Mouse (Mus musculus) E14TG2a.4 (cell line): ENCODE measurements at regions not wholly inside any gene's neighbourhood (a gene's known extent, or its start where the extent isn't known, plus 50 kb on each side); places are given as distances from the start of the nearest gene placed in this dataset.

Experiments used
- H3K27me3 ChIP-seq: 2 replicates; pipeline ENCODE4 v1.6.1; 2014; ENCODE audit warnings: low read length, control low read depth; ENCODE audit not compliant: insufficient read depth
- H3K36me3 ChIP-seq: 2 replicates; pipeline ENCODE4 v1.6.1; 2014; ENCODE audit warnings: low read length, control low read depth; ENCODE audit not compliant: insufficient read depth
- H3K4me1 ChIP-seq: replicated peaks from 2 replicates; pipeline ENCODE4 v1.6.1; 2014; ENCODE audit warnings: low read depth, low read length, control low read depth
- H3K4me3 ChIP-seq: replicated peaks from 2 replicates; pipeline ENCODE4 v1.5.1; 2014; ENCODE audit warnings: mild to moderate bottlenecking, low read length
- H3K9me3 ChIP-seq: 2 replicates; pipeline ENCODE4 v1.6.1; 2014; ENCODE audit warnings: low read length, control low read depth
- CTCF ChIP-seq: conservative IDR thresholded peaks from 2 replicates; pipeline ENCODE4 v1.5.1; 2014; ENCODE audit warnings: low read length
- NANOG ChIP-seq: IDR thresholded peaks from 2 replicates; pipeline ENCODE4 v1.6.1; 2014; ENCODE audit warnings: borderline replicate concordance, low read length, mixed read lengths
- POU5F1 ChIP-seq: IDR thresholded peaks from 2 replicates; pipeline ENCODE4 v1.6.1; 2014; ENCODE audit warnings: low read length, borderline replicate concordance

GRCm38 (mm10) chr13:82849037-82849436, 654.8 kb upstream of the Mef2c start:
- Histone ChIP-seq H3K4me1 (no peaks in the 10 kb centered on the region), H3K9me3 (no peaks in the 10 kb centered on the region), H3K36me3 (no peaks in the 10 kb centered on the region), H3K27me3 (no peaks in the 10 kb centered on the region), H3K4me3 (no peak overlapping the region)
- TF ChIP-seq POU5F1 (no peak), NANOG (no peak)

DNA sequence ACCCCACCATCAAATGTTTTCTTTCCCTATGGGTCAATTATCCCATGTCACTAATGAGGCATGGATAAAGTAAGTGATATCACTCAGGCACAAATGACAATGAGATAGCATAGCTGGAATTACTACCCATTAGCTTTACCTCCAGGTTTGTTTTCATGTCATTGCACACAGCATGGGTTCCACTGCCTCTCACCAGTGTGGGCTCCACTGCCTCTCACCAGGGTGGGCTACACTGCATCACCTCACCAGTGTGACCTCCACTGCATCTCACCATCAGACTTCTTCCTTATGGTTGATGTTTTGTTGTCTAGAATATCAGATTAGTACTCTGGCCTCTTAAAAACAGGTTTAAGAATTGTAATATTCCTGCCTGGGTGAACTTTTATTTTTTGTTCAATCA, 634.0 kb upstream of the Mef2c start:
- Histone ChIP-seq H3K9me3 (no peaks in the 10 kb centered on the region), H3K27me3 (no peaks in the 10 kb centered on the region), H3K36me3 (no peaks in the 10 kb centered on the region), H3K4me1 (no peaks in the 10 kb centered on the region), H3K4me3 (no peak overlapping the region)
- TF ChIP-seq NANOG (no peak), CTCF (no peak), POU5F1 (no peak)

DNA sequence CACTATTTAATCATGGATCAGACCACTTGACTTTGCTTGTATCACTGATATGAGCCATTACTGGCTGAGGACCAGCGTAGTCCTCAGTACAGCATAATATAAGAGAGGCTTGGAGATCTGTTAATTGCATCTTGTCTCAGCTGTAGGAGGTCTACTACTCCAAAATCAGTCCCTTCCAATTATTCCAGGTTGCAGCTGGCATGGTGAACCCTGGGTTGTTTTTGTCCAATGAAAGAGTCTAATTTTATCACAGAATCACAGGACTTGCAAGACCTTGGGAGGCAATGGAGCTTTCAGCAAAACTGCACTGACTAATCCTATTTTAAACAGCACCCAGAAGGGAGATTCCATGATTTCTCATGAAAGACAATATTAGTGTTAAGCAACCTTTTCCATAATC, 629.7 kb upstream of the Mef2c start:
- TF ChIP-seq POU5F1, result no peak
- TF ChIP-seq NANOG, result no peak
- TF ChIP-seq CTCF, result no peak

DNA sequence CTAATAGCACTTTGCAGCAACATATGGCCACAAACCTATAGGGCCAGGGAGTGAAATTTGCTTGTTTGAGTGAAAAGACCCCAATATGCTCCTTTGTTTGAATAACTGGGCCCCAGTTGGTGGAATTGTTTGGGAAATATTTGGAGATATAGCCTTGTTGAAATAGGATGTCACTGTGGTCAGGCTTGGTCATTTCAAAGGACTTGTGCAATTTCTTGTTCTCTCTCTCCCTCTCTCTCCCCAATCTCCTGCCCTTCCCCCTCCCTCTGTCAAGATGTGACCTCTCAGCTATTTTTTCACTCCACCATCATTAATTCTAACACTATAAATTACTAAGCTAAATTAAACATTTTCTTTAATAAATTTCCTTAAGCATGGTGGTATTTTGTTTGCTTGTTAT, 620.5 kb upstream of the Mef2c start:
- Histone ChIP-seq H3K4me3 (no peak overlapping the region), H3K4me1 (no peaks in the 10 kb centered on the region), H3K27me3 (no peaks in the 10 kb centered on the region), H3K9me3 (no peaks in the 10 kb centered on the region), H3K36me3 (no peaks in the 10 kb centered on the region)
- no peak for TF ChIP-seq POU5F1
- no peak for TF ChIP-seq CTCF
- no peak for TF ChIP-seq NANOG

More for the DNA sequence above, 629.7 kb upstream of the Mef2c start:
- no peaks in the 10 kb centered on the region for H3K27me3 ChIP-seq
- no peaks in the 10 kb centered on the region for H3K36me3 ChIP-seq
- H3K9me3 ChIP-seq, result no peaks in the 10 kb centered on the region
- H3K4me1 ChIP-seq, result no peaks in the 10 kb centered on the region
- H3K4me3 ChIP-seq, result no peak overlapping the region

DNA sequence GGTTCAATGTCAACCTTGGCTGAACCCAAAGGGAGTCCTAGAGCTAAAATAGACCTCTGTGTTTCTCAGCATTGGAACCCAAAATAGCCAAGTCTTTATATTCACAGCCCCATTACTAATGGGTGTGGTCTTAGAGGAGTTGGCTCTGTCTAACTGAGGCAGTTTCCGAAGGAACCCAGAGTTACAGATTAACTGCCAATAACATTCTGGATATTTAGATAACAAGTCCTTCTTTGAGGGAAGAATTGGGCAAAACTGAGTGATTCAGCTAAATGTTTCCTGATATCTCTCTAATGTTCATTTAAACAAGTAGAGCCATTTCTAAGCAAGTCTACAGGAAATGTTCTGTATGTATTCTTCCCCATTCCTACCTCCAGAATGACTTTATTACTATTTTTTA, 615.1 kb upstream of the Mef2c start:
- peaks cover 5% of the 10 kb centered on the region; the same call in 1 of the 2 replicates for H3K4me1 ChIP-seq
- H3K27me3 ChIP-seq, result no peaks in the 10 kb centered on the region
- no peaks in the 10 kb centered on the region for H3K9me3 ChIP-seq
- no peak overlapping the region for H3K4me3 ChIP-seq
- H3K36me3 ChIP-seq, result no peaks in the 10 kb centered on the region
- TF ChIP-seq CTCF (no peak), NANOG (no peak), POU5F1 (no peak)

DNA sequence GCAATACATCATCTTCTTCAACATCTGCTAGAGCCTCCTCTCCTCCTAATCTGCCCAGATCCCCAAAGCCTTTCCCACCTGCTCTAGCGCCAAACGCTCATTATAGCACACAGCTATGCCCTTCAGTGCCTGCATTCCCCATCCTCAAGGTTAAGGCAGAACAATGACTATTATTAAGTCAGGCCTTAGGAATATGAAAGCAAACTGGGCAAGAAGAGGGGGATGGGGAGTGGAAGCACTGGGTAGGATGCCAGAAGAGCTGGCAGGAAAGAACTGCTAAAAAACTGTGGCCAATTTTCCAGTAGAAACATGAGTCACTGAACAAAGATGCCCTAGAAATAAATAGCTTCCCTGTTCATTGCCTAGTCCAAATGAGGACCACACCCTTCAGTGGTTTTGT, 611.1 kb upstream of the Mef2c start:
- Histone ChIP-seq H3K4me1 (peaks cover 5% of the 10 kb centered on the region; the same call in 1 of the 2 replicates), H3K9me3 (no peaks in the 10 kb centered on the region), H3K27me3 (no peaks in the 10 kb centered on the region), H3K36me3 (no peaks in the 10 kb centered on the region), H3K4me3 (no peak overlapping the region)
- TF ChIP-seq CTCF, result no peak
- TF ChIP-seq POU5F1, result no peak
- TF ChIP-seq NANOG, result no peak

DNA sequence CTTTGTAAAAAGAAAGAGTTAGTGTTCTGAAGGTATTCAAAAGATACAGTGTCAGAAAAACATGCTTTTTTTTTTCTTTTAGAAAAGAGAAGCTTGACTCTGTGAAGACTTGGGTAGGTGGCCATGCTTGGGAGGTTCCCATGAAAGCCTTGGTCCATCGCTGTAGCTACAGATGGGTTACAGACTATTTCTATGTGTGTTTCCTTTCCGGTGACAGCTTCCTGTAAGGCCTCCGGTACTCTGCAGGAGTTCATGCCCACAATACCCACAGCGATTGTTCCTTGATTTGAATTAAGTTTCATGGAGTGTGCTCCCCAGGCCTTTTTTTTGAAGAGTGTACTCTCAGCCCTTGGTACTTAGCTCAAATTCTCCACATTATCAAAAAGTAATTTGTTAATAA, 604.1 kb upstream of the Mef2c start:
- no peak for TF ChIP-seq NANOG
- no peak for TF ChIP-seq CTCF
- TF ChIP-seq POU5F1, result no peak
- Histone ChIP-seq H3K4me1 (no peaks in the 10 kb centered on the region), H3K4me3 (no peak overlapping the region), H3K9me3 (no peaks in the 10 kb centered on the region), H3K36me3 (no peaks in the 10 kb centered on the region), H3K27me3 (no peaks in the 10 kb centered on the region)

- Histone ChIP-seq H3K4me1 (no peaks in the 10 kb centered on the region), H3K27me3 (no peaks in the 10 kb centered on the region), H3K9me3 (no peaks in the 10 kb centered on the region), H3K36me3 (no peaks in the 10 kb centered on the region), H3K4me3 (no peak overlapping the region)
- no peak for TF ChIP-seq CTCF
- TF ChIP-seq POU5F1, result no peak
These were observed 601.7 kb upstream of the Mef2c start for GRCm38 (mm10) chr13:82902160-82902559.

DNA sequence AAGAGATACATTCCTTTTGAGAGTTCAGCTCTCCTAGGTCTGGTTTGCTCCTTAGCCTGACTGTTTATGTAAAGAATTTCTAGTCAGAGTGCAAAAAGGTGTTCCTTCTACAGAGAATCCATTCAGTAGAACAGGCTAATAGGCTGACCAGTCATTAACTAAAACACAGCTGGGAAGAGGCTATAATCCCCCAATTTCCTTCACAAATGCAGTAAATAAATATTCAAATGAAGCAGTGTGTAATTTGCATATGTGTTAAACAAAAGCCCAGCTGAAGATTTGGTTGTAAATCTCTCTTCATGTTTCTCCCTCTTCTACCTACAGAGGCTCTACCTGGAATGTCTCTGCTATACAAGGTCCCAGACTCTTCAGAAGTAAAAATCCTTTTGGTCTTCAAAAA, 600.2 kb upstream of the Mef2c start:
- TF ChIP-seq NANOG (no peak), POU5F1 (no peak), CTCF (no peak)
- no peaks in the 10 kb centered on the region for H3K36me3 ChIP-seq

More for the DNA sequence above, 600.2 kb upstream of the Mef2c start:
- H3K9me3 ChIP-seq, result no peaks in the 10 kb centered on the region
- H3K4me3 ChIP-seq, result no peak overlapping the region
- no peaks in the 10 kb centered on the region for H3K27me3 ChIP-seq
- no peaks in the 10 kb centered on the region for H3K4me1 ChIP-seq
